Mouse (Mus musculus): ENCODE results near the gene Dab1. TPM values are rescaled to one million over a fixed set of nuclear protein-coding genes. Genes with fewer than 3 reads are reported as not detected.

Gene Dab1
- polyA plus RNA-seq, 1 experiment = 0.26 TPM

DNA sequence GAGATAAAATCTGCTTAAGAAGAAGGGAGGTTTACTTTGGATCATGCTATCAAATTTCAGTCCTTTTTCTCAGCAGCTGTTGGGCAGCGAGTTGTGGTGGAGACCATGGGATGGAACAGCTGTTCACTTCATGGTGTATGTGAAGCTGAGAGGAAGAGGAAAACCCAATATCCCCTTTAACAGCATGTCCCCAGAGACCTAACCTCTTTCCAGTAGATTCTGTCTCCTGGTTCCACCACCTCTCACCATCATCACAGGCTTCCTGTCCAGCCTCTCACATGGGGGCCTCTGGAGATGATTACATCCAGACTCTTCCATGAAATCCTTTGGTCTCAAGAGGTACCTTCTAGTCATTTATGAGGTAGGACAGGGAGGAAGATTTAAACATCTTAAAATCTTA lies 755.0 kb downstream of the Dab1 start:
- Histone ChIP-seq H3K4me3 (ENCODE audit: extremely low read depth, insufficient read depth, insufficient read length) (no peak overlapping the region), H3K4me1 (ENCODE audit: control insufficient read depth, insufficient read depth, insufficient read length) (no peaks in the 10 kb centered on the region), H3K36me3 (ENCODE audit: control insufficient read depth, insufficient read depth, low read length) (no peaks in the 10 kb centered on the region), H3K27ac (ENCODE audit: insufficient read depth, low read length) (no peak overlapping the region), H3K27me3 (ENCODE audit: control insufficient read depth, insufficient read depth, low read length) (no peaks in the 10 kb centered on the region)
- no peak for DNase-seq (ENCODE audit: low read depth in 1 of 2, low spot score in 2 of 2)
- 85% methylated on average over 1 of the region's 1 CpGs for WGBS
- TF ChIP-seq CTCF (IDR thresholded peaks at IDR 0.05; ENCODE audit: extremely low read depth, insufficient read depth, insufficient read length, insufficient replicate concordance) (no peak), POLR2A (IDR thresholded peaks at IDR 0.05; ENCODE audit: low read depth, low read length) (no peak)

DNA sequence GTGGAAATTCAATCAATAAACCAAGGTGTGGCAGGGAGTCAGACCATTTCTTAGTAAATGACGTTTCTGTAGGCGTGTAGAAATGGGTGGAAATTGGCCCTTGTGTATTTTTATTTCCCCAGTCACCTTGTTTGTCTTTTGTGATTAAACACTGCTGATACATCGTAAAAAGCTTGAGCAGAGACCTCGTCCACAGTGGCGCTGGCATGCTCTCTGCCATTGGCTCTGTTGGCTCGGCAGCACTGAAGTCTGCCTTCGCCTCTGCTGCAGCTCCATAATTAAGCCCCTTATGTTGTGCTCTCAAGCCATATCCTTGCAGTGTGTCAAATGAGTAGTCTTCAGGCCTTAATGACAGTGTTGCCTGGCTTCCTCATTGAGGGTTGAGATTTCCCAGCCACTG lies 765.5 kb downstream of the Dab1 start:
- DNase-seq (ENCODE audit: low read depth in 1 of 2, low spot score in 2 of 2) = no peak
- H3K4me3 ChIP-seq (ENCODE audit: extremely low read depth, insufficient read depth, insufficient read length) = no peak overlapping the region
- H3K27me3 ChIP-seq (ENCODE audit: control insufficient read depth, insufficient read depth, low read length) = no peaks in the 10 kb centered on the region
- H3K27ac ChIP-seq (ENCODE audit: insufficient read depth, low read length) = no peak overlapping the region
- no peak for TF ChIP-seq CTCF (IDR thresholded peaks at IDR 0.05; ENCODE audit: extremely low read depth, insufficient read depth, insufficient read length, insufficient replicate concordance)
- no peak for TF ChIP-seq POLR2A (IDR thresholded peaks at IDR 0.05; ENCODE audit: low read depth, low read length)
- no peaks in the 10 kb centered on the region for H3K36me3 ChIP-seq (ENCODE audit: control insufficient read depth, insufficient read depth, low read length)
- WGBS = 82% methylated on average over 7 of the region's 7 CpGs
- H3K4me1 ChIP-seq (ENCODE audit: control insufficient read depth, insufficient read depth, insufficient read length) = no peaks in the 10 kb centered on the region

DNA sequence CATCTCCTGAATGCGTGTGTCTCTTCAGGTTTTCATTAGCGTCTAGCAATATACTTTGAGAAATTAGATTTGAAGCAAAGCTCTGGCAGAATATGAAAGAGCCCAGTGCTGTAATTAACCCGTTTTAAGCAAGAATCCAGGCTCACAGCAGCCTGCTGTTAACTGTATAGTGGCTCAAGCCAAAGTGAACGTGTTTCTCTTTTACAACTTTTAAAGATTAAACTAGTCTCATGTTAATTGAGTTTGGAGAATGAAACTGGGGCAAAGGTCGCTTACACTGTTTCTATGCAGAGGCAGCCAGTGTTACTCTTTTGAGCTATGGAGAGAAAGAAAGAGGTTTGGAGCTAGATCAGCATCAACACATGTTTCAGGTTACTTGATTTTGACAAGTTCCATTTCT lies 766.1 kb downstream of the Dab1 start:
- DNase-seq (ENCODE audit: low read depth in 1 of 2, low spot score in 2 of 2) = no peak
- H3K4me1 ChIP-seq (ENCODE audit: control insufficient read depth, insufficient read depth, insufficient read length) = no peaks in the 10 kb centered on the region
- no peak overlapping the region for H3K4me3 ChIP-seq (ENCODE audit: extremely low read depth, insufficient read depth, insufficient read length)
- H3K36me3 ChIP-seq (ENCODE audit: control insufficient read depth, insufficient read depth, low read length) = no peaks in the 10 kb centered on the region
- H3K27ac ChIP-seq (ENCODE audit: insufficient read depth, low read length) = no peak overlapping the region
- no peaks in the 10 kb centered on the region for H3K27me3 ChIP-seq (ENCODE audit: control insufficient read depth, insufficient read depth, low read length)
- TF ChIP-seq CTCF (IDR thresholded peaks at IDR 0.05; ENCODE audit: extremely low read depth, insufficient read depth, insufficient read length, insufficient replicate concordance) = no peak
- TF ChIP-seq POLR2A (IDR thresholded peaks at IDR 0.05; ENCODE audit: low read depth, low read length) = no peak
- WGBS = 65% methylated on average over 5 of the region's 5 CpGs

DNA sequence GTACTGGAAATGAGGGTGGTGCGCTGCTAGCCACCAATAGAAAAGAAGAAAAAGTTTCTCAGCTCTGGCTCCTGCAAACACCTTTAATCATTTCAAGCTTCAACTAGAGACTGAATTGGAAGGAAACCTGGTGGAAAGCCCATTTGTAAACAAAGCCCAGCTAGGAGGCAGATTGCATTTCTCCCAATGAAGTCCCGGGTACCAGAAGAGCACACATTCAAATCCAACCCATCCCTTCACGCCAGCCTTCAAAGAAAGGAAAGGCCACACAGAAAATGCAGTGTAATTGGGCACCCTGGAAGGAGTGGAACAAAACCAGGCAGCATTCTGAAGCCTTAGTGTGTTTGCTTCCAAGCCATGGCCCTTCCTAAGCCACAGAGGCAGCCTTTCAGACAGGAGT lies 776.4 kb downstream of the Dab1 start:
- Histone ChIP-seq H3K36me3 (ENCODE audit: control insufficient read depth, insufficient read depth, low read length) (no peaks in the 10 kb centered on the region), H3K27me3 (ENCODE audit: control insufficient read depth, insufficient read depth, low read length) (no peaks in the 10 kb centered on the region), H3K4me3 (ENCODE audit: extremely low read depth, insufficient read depth, insufficient read length) (no peak overlapping the region), H3K27ac (ENCODE audit: insufficient read depth, low read length) (no peak overlapping the region), H3K4me1 (ENCODE audit: control insufficient read depth, insufficient read depth, insufficient read length) (no peaks in the 10 kb centered on the region)
- DNase-seq (ENCODE audit: low read depth in 1 of 2, low spot score in 2 of 2) = no peak
- TF ChIP-seq CTCF (IDR thresholded peaks at IDR 0.05; ENCODE audit: extremely low read depth, insufficient read depth, insufficient read length, insufficient replicate concordance) (no peak), POLR2A (IDR thresholded peaks at IDR 0.05; ENCODE audit: low read depth, low read length) (no peak)
- 82% methylated on average over 3 of the region's 3 CpGs for WGBS

DNA sequence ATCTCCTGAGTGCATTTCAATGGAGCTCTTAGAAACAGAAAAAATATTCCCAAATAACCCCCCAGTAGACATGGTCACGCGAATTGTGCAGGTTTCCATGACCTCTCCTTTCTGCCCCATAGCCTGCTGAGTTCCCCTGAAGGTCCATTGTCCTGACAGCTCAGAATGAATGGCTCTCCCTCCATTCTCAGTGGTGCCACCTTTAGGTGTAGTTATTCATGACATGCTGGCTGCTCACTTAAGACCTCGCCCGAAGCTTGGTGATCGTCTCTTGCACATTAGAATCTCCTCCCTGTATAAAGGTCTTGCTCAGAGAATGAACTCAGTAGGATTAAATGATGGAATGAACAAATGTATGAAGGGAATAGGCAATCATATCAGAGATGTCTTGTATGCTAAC lies 776.9 kb downstream of the Dab1 start:
- DNase-seq (ENCODE audit: low read depth in 1 of 2, low spot score in 2 of 2) = no peak
- Histone ChIP-seq H3K27ac (ENCODE audit: insufficient read depth, low read length) (no peak overlapping the region), H3K36me3 (ENCODE audit: control insufficient read depth, insufficient read depth, low read length) (no peaks in the 10 kb centered on the region), H3K4me1 (ENCODE audit: control insufficient read depth, insufficient read depth, insufficient read length) (no peaks in the 10 kb centered on the region), H3K4me3 (ENCODE audit: extremely low read depth, insufficient read depth, insufficient read length) (no peak overlapping the region), H3K27me3 (ENCODE audit: control insufficient read depth, insufficient read depth, low read length) (no peaks in the 10 kb centered on the region)
- WGBS = 86% methylated on average over 5 of the region's 5 CpGs
- TF ChIP-seq POLR2A (IDR thresholded peaks at IDR 0.05; ENCODE audit: low read depth, low read length) = no peak
- no peak for TF ChIP-seq CTCF (IDR thresholded peaks at IDR 0.05; ENCODE audit: extremely low read depth, insufficient read depth, insufficient read length, insufficient replicate concordance)

DNA sequence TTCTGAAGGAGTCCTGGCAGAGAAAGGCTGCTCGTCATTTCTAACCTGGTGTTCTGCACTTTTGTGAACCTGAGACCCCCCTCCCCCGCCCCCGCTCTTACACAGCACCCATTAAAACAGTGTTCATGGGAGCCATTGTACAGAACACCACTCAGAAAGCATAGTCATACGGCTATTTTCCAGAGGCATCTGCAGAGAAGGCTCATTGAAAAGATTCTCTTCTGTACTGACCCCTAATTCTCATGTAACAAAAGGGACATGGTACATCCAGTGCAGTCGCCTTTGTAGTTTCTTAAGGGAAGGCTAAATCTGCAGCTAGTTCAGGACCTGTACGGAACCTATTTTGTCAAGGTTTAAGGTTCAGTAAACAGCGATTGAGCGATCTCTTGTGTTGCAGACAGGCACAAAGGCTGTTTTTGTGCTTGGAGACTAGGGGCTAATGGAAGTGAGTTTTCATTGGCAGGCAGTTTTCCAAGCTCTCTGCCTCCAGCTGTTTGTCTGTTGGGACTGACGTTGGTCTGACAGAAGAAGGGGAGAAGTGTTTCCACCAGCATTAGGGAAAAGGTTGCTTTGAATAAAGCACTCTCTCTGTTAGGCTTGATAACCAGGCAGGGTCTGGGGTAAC lies 780.1 kb downstream of the Dab1 start:
- 87% methylated on average over 9 of the region's 9 CpGs for WGBS
- H3K36me3 ChIP-seq (ENCODE audit: control insufficient read depth, insufficient read depth, low read length) = no peaks in the 10 kb centered on the region
- DNase-seq (ENCODE audit: low read depth in 1 of 2, low spot score in 2 of 2) = no peak
- H3K27me3 ChIP-seq (ENCODE audit: control insufficient read depth, insufficient read depth, low read length) = no peaks in the 10 kb centered on the region
- no peaks in the 10 kb centered on the region for H3K4me1 ChIP-seq (ENCODE audit: control insufficient read depth, insufficient read depth, insufficient read length)
- TF ChIP-seq POLR2A (IDR thresholded peaks at IDR 0.05; ENCODE audit: low read depth, low read length) = no peak
- no peak for TF ChIP-seq CTCF (IDR thresholded peaks at IDR 0.05; ENCODE audit: extremely low read depth, insufficient read depth, insufficient read length, insufficient replicate concordance)
- H3K27ac ChIP-seq (ENCODE audit: insufficient read depth, low read length) = no peak overlapping the region
- no peak overlapping the region for H3K4me3 ChIP-seq (ENCODE audit: extremely low read depth, insufficient read depth, insufficient read length)

DNA sequence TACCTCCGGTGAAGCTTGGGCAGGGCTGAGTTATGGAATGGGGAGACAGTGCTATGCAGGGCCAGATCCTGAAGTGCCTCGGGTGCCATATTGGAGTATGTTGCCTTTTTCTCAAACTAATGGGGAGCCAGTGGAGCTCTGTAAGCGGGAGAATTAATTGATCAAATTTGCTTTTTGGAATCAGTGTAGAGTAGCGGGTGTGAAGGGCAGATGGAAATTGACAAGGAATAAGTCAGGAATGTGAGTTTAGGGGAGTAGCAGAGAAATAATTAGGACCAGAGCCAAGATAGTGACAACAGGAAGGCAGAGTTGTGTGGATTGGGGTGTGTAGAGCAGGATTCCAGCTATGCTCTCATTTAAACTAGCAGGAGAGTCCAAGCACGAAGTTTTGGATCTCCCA lies 784.9 kb downstream of the Dab1 start:
- Histone ChIP-seq H3K27ac (ENCODE audit: insufficient read depth, low read length) (no peak overlapping the region), H3K27me3 (ENCODE audit: control insufficient read depth, insufficient read depth, low read length) (no peaks in the 10 kb centered on the region), H3K4me3 (ENCODE audit: extremely low read depth, insufficient read depth, insufficient read length) (no peak overlapping the region), H3K4me1 (ENCODE audit: control insufficient read depth, insufficient read depth, insufficient read length) (no peaks in the 10 kb centered on the region), H3K36me3 (ENCODE audit: control insufficient read depth, insufficient read depth, low read length) (no peaks in the 10 kb centered on the region)
- no peak for DNase-seq (ENCODE audit: low read depth in 1 of 2, low spot score in 2 of 2)
- TF ChIP-seq CTCF (IDR thresholded peaks at IDR 0.05; ENCODE audit: extremely low read depth, insufficient read depth, insufficient read length, insufficient replicate concordance) (no peak), POLR2A (IDR thresholded peaks at IDR 0.05; ENCODE audit: low read depth, low read length) (no peak)
- 83% methylated on average over 5 of the region's 5 CpGs for WGBS

Data from spleen, adult 2 months (tissue).